Mouse (Mus musculus) cortical plate, adult 2 months (tissue): Measurements from ENCODE around the gene Tcp11. TPM values are rescaled to one million over a fixed set of nuclear protein-coding genes. Genes with fewer than 3 reads are reported as not detected.

Source experiments
- H3K27ac ChIP-seq: fragments of 200-500 bp; 2 replicates; pipeline ENCODE4 v1.5.1; 2012; ENCODE audit warnings: low read length, control low read depth, inconsistent platforms; ENCODE audit not compliant: insufficient read depth
- H3K4me1 ChIP-seq: fragments of 200-500 bp; 2 replicates; pipeline ENCODE4 v1.6.1; 2011; ENCODE audit warnings: low read length; ENCODE audit not compliant: control insufficient read depth, insufficient read depth
- H3K4me3 ChIP-seq: fragments of 200-500 bp; 2 replicates; pipeline ENCODE4 v1.5.1; 2011; ENCODE audit warnings: mild to moderate bottlenecking, low read length, control low read depth; ENCODE audit not compliant: insufficient read depth
- CTCF ChIP-seq: fragments of 200-500 bp; IDR thresholded peaks from 2 replicates; pipeline ENCODE4 v1.5.1; 2011; ENCODE audit warnings: mild to moderate bottlenecking, control low read depth, low read length; ENCODE audit not compliant: insufficient read depth; ENCODE audit errors: extremely low read depth
- POLR2A ChIP-seq: fragments of 200-500 bp; IDR thresholded peaks from 2 replicates; pipeline ENCODE4 v1.6.1; 2011; ENCODE audit warnings: mild to moderate bottlenecking, low read length, control low read depth; ENCODE audit not compliant: insufficient read depth; ENCODE audit errors: extremely low read depth
- polyA plus RNA-seq: library from polyadenylated mRNA; depleted of rRNA; stranded (reverse); fragments of >200 nt; gene quantifications from 2 replicates; pipeline ENCODE4 v1.2.3, GENCODE M21; 2012

Tcp11 gene
- polyA plus RNA-seq, 1 experiment = 0.44 TPM

- Histone ChIP-seq H3K4me3 (no peak overlapping the region), H3K4me1 (no peaks in the 10 kb centered on the region), H3K27ac (no peak overlapping the region)
- TF ChIP-seq CTCF (peak; percentile 94), POLR2A (no peak)
Measured at GRCm38 (mm10) chr17:28048425-28048824, 32.0 kb downstream of the Tcp11 start.

- no peak for TF ChIP-seq CTCF
- TF ChIP-seq POLR2A = no peak
- Histone ChIP-seq H3K27ac (no peak overlapping the region), H3K4me1 (no peaks in the 10 kb centered on the region)
Measured at GRCm38 (mm10) chr17:28047520-28047919, 32.9 kb downstream of the Tcp11 start.

GRCm38 (mm10) chr17:28047017-28047416, 33.4 kb downstream of the Tcp11 start:
- Histone ChIP-seq H3K27ac (no peak overlapping the region), H3K4me1 (no peaks in the 10 kb centered on the region), H3K4me3 (no peak overlapping the region)
- TF ChIP-seq CTCF = no peak
- TF ChIP-seq POLR2A = no peak

More at GRCm38 (mm10) chr17:28047520-28047919, 32.9 kb downstream of the Tcp11 start:
- H3K4me3 ChIP-seq = no peak overlapping the region

- peak overlapping the region; percentile 25; the same call in 1 of the 2 replicates for H3K4me3 ChIP-seq
- peaks cover 5% of the 10 kb centered on the region for H3K4me1 ChIP-seq
- no peak overlapping the region for H3K27ac ChIP-seq
Measured at GRCm38 (mm10) chr17:28042299-28042771, 38.1 kb downstream of the Tcp11 start.

GRCm38 (mm10) chr17:28041298-28041697, 39.1 kb downstream of the Tcp11 start:
- Histone ChIP-seq H3K4me3 (peak overlapping the region; percentile 25), H3K27ac (0 out of 2 replicates have a peak overlapping the region, but pooled peaks have one; percentile 10), H3K4me1 (peaks cover 5% of the 10 kb centered on the region)
- no peak for TF ChIP-seq CTCF
- no peak for TF ChIP-seq POLR2A

More at GRCm38 (mm10) chr17:28042299-28042771, 38.1 kb downstream of the Tcp11 start:
- TF ChIP-seq CTCF (peak; percentile 51), POLR2A (peak; percentile 48; the same call in 1 of the 2 replicates)

GRCm38 (mm10) chr17:28040620-28041019, 39.8 kb downstream of the Tcp11 start:
- Histone ChIP-seq H3K4me1 (peaks cover 5% of the 10 kb centered on the region), H3K27ac (peak overlapping the region; percentile 10), H3K4me3 (peak overlapping the region; percentile 25; the same call in 1 of the 2 replicates)
- TF ChIP-seq CTCF (no peak), POLR2A (no peak)

GRCm38 (mm10) chr17:28036813-28037756, 43.4 kb downstream of the Tcp11 start:
- no peak for TF ChIP-seq POLR2A
- no peak for TF ChIP-seq CTCF
- Histone ChIP-seq H3K4me1 (peaks cover 14% of the 10 kb centered on the region), H3K27ac (peak overlapping the region; percentile 55; the same call in 1 of the 2 replicates), H3K4me3 (no peak overlapping the region)

- Histone ChIP-seq H3K27ac (no peak overlapping the region), H3K4me3 (no peak overlapping the region), H3K4me1 (peaks cover 25% of the 10 kb centered on the region)
- TF ChIP-seq CTCF = no peak
- no peak for TF ChIP-seq POLR2A
Measured at GRCm38 (mm10) chr17:28034986-28035385, 45.5 kb downstream of the Tcp11 start.

- Histone ChIP-seq H3K4me1 (peaks cover 25% of the 10 kb centered on the region), H3K27ac (peak overlapping the region; percentile 83), H3K4me3 (no peak overlapping the region)
- TF ChIP-seq CTCF (no peak), POLR2A (no peak)
Measured at GRCm38 (mm10) chr17:28033046-28033580, 47.3 kb downstream of the Tcp11 start.
